Mouse (Mus musculus) stomach, postnatal 0 days (tissue): ENCODE measurements at regions not wholly inside any gene's neighbourhood (a gene's known extent, or its start where the extent isn't known, plus 50 kb on each side); places are given as distances from the start of the nearest gene placed in this dataset.
A peak's percentile ranks its signal among the peaks of the same experiment; 100 is the strongest.

Experiments
- ATAC-seq: fragments of 200-750 bp; cut with Nextera tagmentation; 2 replicates; pipeline ENCODE4 v1.8.0; 2017; ENCODE audit not compliant: low FRiP score, low TSS enrichment
- DNase-seq: peaks from one replicate; pipeline ENCODE4 v3.0.0-alpha.2; 2016; ENCODE audit warnings: low spot score
- H3K27ac ChIP-seq: fragments of 300-500 bp; sonication (generic); replicated peaks from 2 replicates; pipeline ENCODE4 v1.5.1; 2014; ENCODE audit warnings: mild to moderate bottlenecking, control low read depth
- H3K27me3 ChIP-seq: fragments of 300-500 bp; sonication (generic); 2 replicates; pipeline ENCODE4 v1.6.1; 2014; ENCODE audit warnings: low read length; ENCODE audit not compliant: control insufficient read depth, insufficient read depth
- H3K36me3 ChIP-seq: fragments of 300-500 bp; sonication (generic); 2 replicates; pipeline ENCODE4 v1.6.1; 2014; ENCODE audit warnings: low read length, mixed read lengths; ENCODE audit not compliant: control insufficient read depth, insufficient read depth
- H3K4me1 ChIP-seq: fragments of 300-500 bp; sonication (generic); replicated peaks from 2 replicates; pipeline ENCODE4 v1.6.1; 2014; ENCODE audit warnings: antibody characterized with exemption; ENCODE audit not compliant: control insufficient read depth, insufficient read depth
- H3K4me2 ChIP-seq: fragments of 300-500 bp; sonication (generic); replicated peaks from 2 replicates; pipeline ENCODE4 v1.6.1; 2014; ENCODE audit warnings: low read depth, mild to moderate bottlenecking, control low read depth, moderate library complexity
- H3K4me3 ChIP-seq: fragments of 300-500 bp; sonication (generic); 2 replicates; pipeline ENCODE4 v1.5.1; 2014; ENCODE audit warnings: low read depth, low read length, control low read depth
- H3K9ac ChIP-seq: fragments of 300-500 bp; sonication (generic); 2 replicates; pipeline ENCODE4 v1.6.1; 2014; ENCODE audit warnings: mild to moderate bottlenecking, low read length, control low read depth, mixed read lengths
- H3K9me3 ChIP-seq: fragments of 300-500 bp; sonication (generic); 2 replicates; pipeline ENCODE4 v1.6.1; 2016; ENCODE audit warnings: low read length; ENCODE audit not compliant: control insufficient read depth
- CTCF ChIP-seq: IDR thresholded peaks from 2 replicates; pipeline ENCODE4 v1.5.1; 2016; ENCODE audit warnings: antibody characterized with exemption, low read depth, mild to moderate bottlenecking, moderate library complexity
- EP300 ChIP-seq: optimal IDR thresholded peaks from 2 replicates; pipeline ENCODE3; 2016; ENCODE audit warnings: antibody characterized with exemption
- WGBS: fragments of 180-500 bp; shearing (Covaris S2); extraction: QIAGEN DNeasy Blood & Tissue Kit; methylation state at CpG from one replicate; pipeline ENCODE4 v1.1.7; 2014; 5-methylcytosine and 5-hydroxymethylcytosine counted together

DNA sequence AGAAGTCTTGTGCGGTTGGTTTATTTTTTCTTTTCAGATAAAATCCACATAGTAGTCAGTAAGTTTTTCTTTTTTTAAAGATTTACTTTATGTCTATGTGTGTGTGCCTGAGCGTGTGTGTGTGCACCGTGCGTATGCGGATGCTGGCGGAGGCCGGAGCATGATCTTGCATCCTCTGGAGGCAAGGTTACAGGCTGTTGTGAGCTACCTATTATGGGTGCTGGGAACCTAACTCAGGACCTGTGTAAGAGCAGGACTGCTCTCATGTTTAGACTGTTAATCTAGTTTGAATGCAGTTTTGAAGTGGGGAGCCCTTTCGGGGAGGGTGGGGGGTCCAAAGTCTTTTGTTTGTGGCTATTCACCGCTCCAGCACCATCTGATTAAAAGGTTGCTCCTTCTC, 154.1 kb downstream of the Slc38a4 start:
- 96% methylated on average over 9 of the region's 9 CpGs for WGBS

GRCm38 (mm10) chr15:96898285-96898684, 157.5 kb downstream of the Slc38a4 start:
- Histone ChIP-seq H3K4me1 (no peaks in the 10 kb centered on the region), H3K27ac (no peak overlapping the region), H3K4me3 (no peak overlapping the region), H3K27me3 (no peaks in the 10 kb centered on the region), H3K9me3 (no peaks in the 10 kb centered on the region), H3K4me2 (no peak overlapping the region), H3K36me3 (no peaks in the 10 kb centered on the region), H3K9ac (no peak overlapping the region)
- no peak for ATAC-seq
- TF ChIP-seq CTCF (no peak), EP300 (no peak)
- WGBS, result 72% methylated on average over 3 of the region's 3 CpGs
- no peak for DNase-seq

More for the DNA sequence above, 154.1 kb downstream of the Slc38a4 start:
- H3K27me3 ChIP-seq, result no peaks in the 10 kb centered on the region
- no peak for DNase-seq
- TF ChIP-seq CTCF (no peak), EP300 (no peak)
- ATAC-seq, result no peak
- H3K4me2 ChIP-seq, result no peak overlapping the region
- H3K9me3 ChIP-seq, result no peaks in the 10 kb centered on the region
- no peak overlapping the region for H3K4me3 ChIP-seq
- H3K36me3 ChIP-seq, result no peaks in the 10 kb centered on the region
- H3K9ac ChIP-seq, result no peak overlapping the region
- H3K27ac ChIP-seq, result no peak overlapping the region
- H3K4me1 ChIP-seq, result no peaks in the 10 kb centered on the region

- Histone ChIP-seq H3K9ac (no peak overlapping the region), H3K9me3 (no peaks in the 10 kb centered on the region), H3K27me3 (no peaks in the 10 kb centered on the region), H3K4me1 (no peaks in the 10 kb centered on the region), H3K27ac (peak overlapping the region; percentile 49; the same call in 1 of the 2 replicates), H3K36me3 (no peaks in the 10 kb centered on the region), H3K4me2 (no peak overlapping the region), H3K4me3 (no peak overlapping the region)
- no peak for DNase-seq
- ATAC-seq, result no peak
- TF ChIP-seq EP300, result no peak
- no peak for TF ChIP-seq CTCF
- WGBS, result 42% methylated on average over 10 of the region's 10 CpGs
These were observed 170.9 kb downstream of the Slc38a4 start for GRCm38 (mm10) chr15:96884901-96885300.

- DNase-seq (no peak), ATAC-seq (no peak)
- H3K4me1 ChIP-seq, result no peaks in the 10 kb centered on the region
- H3K9me3 ChIP-seq, result no peaks in the 10 kb centered on the region
- 74% methylated on average over 10 of the region's 10 CpGs for WGBS
- H3K27me3 ChIP-seq, result no peaks in the 10 kb centered on the region
- TF ChIP-seq EP300, result no peak
- no peak for TF ChIP-seq CTCF
- H3K4me3 ChIP-seq, result no peak overlapping the region
- no peaks in the 10 kb centered on the region for H3K36me3 ChIP-seq
- no peak overlapping the region for H3K9ac ChIP-seq
- no peak overlapping the region for H3K4me2 ChIP-seq
- H3K27ac ChIP-seq, result no peak overlapping the region
These were observed 172.0 kb downstream of the Slc38a4 start for GRCm38 (mm10) chr15:96883754-96884153.

DNA sequence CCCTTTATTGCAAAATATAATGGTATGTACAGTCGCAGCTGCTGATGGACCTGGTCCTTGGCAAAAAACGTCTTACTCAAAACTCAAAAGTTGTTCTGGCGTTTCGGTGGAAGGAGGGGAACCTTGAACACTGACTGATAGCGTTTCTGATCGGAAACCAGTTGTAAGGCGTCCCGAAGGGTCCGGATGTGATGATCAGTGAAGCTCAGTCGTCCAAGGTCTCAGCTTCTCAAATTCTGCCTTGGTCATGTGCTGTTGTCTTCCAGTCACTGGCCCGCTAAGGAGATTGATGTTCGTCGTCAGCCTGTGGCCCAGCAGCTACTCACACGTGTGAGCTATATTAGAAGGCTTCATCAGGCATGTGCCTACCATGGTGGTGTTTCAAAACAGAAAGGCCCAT, 173.5 kb downstream of the Slc38a4 start:
- Histone ChIP-seq H3K27me3 (no peaks in the 10 kb centered on the region), H3K36me3 (no peaks in the 10 kb centered on the region), H3K27ac (no peak overlapping the region), H3K4me1 (no peaks in the 10 kb centered on the region), H3K4me2 (no peak overlapping the region), H3K4me3 (no peak overlapping the region), H3K9ac (no peak overlapping the region), H3K9me3 (no peaks in the 10 kb centered on the region)
- no peak for ATAC-seq
- TF ChIP-seq CTCF (no peak), EP300 (no peak)
- WGBS, result 66% methylated on average over 14 of the region's 14 CpGs
- no peak for DNase-seq

DNA sequence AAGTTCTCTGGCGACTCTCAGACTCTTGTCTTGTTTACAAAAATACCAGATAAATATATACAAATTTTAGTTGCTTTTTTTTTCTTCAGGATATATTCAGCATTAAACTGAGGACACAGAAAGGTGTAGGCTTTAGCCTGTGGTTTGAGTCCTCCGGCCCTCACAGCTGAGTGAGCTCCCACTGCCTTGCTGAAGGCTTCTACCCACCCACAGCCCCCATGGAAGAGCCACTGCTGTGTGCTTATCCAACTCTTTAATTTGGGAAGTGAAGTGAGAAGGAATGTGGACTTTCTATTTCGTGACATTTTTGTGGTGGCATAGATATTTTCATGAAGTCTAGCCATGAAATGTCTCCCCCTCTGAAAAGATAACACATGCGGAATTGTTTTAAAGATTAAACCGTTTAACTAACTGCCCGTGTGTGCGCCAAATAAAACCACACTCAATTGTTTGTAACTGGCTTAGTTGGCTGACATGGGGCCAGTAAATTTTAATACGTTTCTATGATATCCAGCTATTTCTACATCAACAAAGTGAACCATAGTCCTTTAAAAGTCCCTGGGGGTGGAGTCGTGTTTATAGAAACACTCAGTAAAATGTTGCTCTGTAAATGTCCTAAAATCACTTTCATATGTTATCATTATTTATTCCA, 174.1 kb downstream of the Slc38a4 start:
- Histone ChIP-seq H3K4me1 (no peaks in the 10 kb centered on the region), H3K36me3 (no peaks in the 10 kb centered on the region), H3K27ac (0 out of 2 replicates have a peak overlapping the region, but pooled peaks have one; percentile 20), H3K27me3 (no peaks in the 10 kb centered on the region), H3K9me3 (no peaks in the 10 kb centered on the region), H3K4me2 (no peak overlapping the region; the same call in 1 of the 2 replicates), H3K9ac (no peak overlapping the region), H3K4me3 (no peak overlapping the region)
- TF ChIP-seq EP300, result no peak
- no peak for TF ChIP-seq CTCF
- ATAC-seq (no peak), DNase-seq (no peak)
- 49% methylated on average over 9 of the region's 9 CpGs for WGBS
